Mouse (Mus musculus): ENCODE results near the gene Ndufb5. TPM values are rescaled to one million over a fixed set of nuclear protein-coding genes. Genes with fewer than 3 reads are reported as not detected.
"Not testable (repeated sequence)": the region's sequence is repeated elsewhere in the genome, so short reads cannot be mapped to it uniquely, and the experiment has no call there.

Gene Ndufb5
- polyA plus RNA-seq, 1 experiment from 2014 or later, result 270 TPM

DNA sequence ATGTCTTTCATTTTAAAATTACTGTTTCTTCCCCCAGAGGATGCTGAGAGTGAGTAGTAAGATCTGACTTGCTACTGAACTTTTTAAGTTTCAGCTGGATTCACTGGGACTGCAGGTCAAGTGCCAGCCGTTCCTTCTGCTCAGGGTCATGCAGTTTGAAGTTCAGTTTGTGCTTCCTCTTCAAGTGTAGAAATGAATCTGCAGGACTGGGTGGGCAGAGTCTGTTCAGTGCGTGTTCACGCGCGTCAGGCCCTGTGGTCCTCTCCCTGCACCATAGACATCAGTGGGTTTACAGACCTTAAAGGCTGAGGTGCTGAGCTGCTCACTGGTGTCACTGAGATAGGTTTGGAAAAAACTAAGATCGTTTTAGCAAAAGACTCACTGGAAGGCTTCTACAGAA lies 8.2 kb downstream of the Ndufb5 start:
- DNase-seq (ENCODE audit: low spot score), result no peak
- H3K4me1 ChIP-seq (replicated peaks; ENCODE audit: control insufficient read depth, insufficient read depth, low read length), result no peaks in the 10 kb centered on the region
- no peaks in the 10 kb centered on the region; the same call in 1 of the 2 replicates for H3K36me3 ChIP-seq (ENCODE audit: control insufficient read depth, insufficient read depth, low read length)
- ATAC-seq (replicated peaks; ENCODE audit: low FRiP score), result no peak
- H3K4me3 ChIP-seq (ENCODE audit: low read depth, low read length), result no peak overlapping the region
- no peaks in the 10 kb centered on the region; the same call in 1 of the 2 replicates for H3K9me3 ChIP-seq (ENCODE audit: control insufficient read depth, low read length)
- no peak overlapping the region for H3K9ac ChIP-seq (ENCODE audit: low read length)
- 93% methylated on average over 6 of the region's 6 CpGs for WGBS
- no peaks in the 10 kb centered on the region for H3K27me3 ChIP-seq (ENCODE audit: control insufficient read depth, insufficient read depth, low read length)
- no peak overlapping the region for H3K4me2 ChIP-seq (ENCODE audit: low read depth, low read length, severe bottlenecking)
- no peak overlapping the region for H3K27ac ChIP-seq (ENCODE audit: low read depth, low read length)

DNA sequence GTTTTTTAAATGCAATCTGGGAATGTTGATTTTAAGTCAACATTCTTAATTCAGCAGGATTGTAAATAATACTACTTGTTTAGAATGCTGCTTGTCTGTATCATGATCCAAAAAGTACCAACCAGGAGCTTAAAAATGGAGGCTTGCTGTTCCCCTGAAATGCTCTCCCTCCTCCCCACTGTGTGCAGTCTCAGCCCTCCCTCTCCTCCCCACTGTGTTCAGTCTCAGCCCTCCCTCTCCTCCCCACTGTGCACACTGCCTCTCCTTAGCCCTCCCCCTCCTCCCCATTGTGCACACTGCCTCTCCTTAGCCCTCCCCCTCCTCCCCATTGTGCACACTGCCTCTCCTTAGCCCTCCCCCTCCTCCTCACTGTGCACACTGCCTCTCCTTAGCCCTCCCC lies 8.6 kb downstream of the Ndufb5 start:
- ATAC-seq (replicated peaks; ENCODE audit: low FRiP score); DNase-seq (ENCODE audit: low spot score); H3K9ac ChIP-seq (ENCODE audit: low read length); H3K36me3 ChIP-seq (ENCODE audit: control insufficient read depth, insufficient read depth, low read length); H3K4me3 ChIP-seq (ENCODE audit: low read depth, low read length); H3K27ac ChIP-seq (ENCODE audit: low read depth, low read length); H3K27me3 ChIP-seq (ENCODE audit: control insufficient read depth, insufficient read depth, low read length); H3K4me1 ChIP-seq (replicated peaks; ENCODE audit: control insufficient read depth, insufficient read depth, low read length); H3K4me2 ChIP-seq (ENCODE audit: low read depth, low read length, severe bottlenecking); H3K9me3 ChIP-seq (ENCODE audit: control insufficient read depth, low read length): not testable (repeated sequence)

DNA sequence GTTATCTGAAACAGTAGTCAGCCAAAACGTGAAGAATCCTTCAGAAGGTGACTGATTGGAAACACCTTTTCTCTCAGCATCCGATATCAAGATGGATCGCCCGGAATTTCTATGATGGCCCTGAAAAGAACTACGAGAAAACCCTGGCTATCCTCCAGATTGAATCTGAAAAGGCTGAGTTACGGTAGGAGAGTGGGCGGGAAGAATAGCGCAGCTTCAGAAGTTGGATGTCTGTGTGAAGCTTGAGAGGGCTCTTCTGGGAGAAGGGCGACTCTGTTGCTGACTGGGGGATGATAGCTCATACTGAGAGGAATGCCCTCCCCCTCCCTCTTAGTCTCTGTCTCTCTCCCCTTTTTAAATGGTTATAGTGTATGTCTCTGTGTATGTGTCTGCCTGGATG lies 11.6 kb downstream of the Ndufb5 start:
- Histone ChIP-seq H3K4me2 (ENCODE audit: low read depth, low read length, severe bottlenecking) (no peak overlapping the region), H3K27ac (ENCODE audit: low read depth, low read length) (no peak overlapping the region), H3K9me3 (ENCODE audit: control insufficient read depth, low read length) (no peaks in the 10 kb centered on the region; the same call in 1 of the 2 replicates), H3K27me3 (ENCODE audit: control insufficient read depth, insufficient read depth, low read length) (no peaks in the 10 kb centered on the region), H3K4me1 (replicated peaks; ENCODE audit: control insufficient read depth, insufficient read depth, low read length) (no peaks in the 10 kb centered on the region), H3K36me3 (ENCODE audit: control insufficient read depth, insufficient read depth, low read length) (peaks cover 7% of the 10 kb centered on the region; the same call in 1 of the 2 replicates), H3K9ac (ENCODE audit: low read length) (no peak overlapping the region), H3K4me3 (ENCODE audit: low read depth, low read length) (no peak overlapping the region)
- ATAC-seq (replicated peaks; ENCODE audit: low FRiP score) (no peak), DNase-seq (ENCODE audit: low spot score) (no peak)
- 94% methylated on average over 9 of the region's 9 CpGs for WGBS

- WGBS, result 92% methylated on average over 4 of the region's 4 CpGs
- H3K27ac ChIP-seq (ENCODE audit: low read depth, low read length), result no peak overlapping the region
- H3K27me3 ChIP-seq (ENCODE audit: control insufficient read depth, insufficient read depth, low read length), result no peaks in the 10 kb centered on the region
- no peak overlapping the region for H3K4me3 ChIP-seq (ENCODE audit: low read depth, low read length)
- peaks cover 7% of the 10 kb centered on the region; the same call in 1 of the 2 replicates for H3K36me3 ChIP-seq (ENCODE audit: control insufficient read depth, insufficient read depth, low read length)
- H3K9ac ChIP-seq (ENCODE audit: low read length), result no peak overlapping the region
- H3K9me3 ChIP-seq (ENCODE audit: control insufficient read depth, low read length), result no peaks in the 10 kb centered on the region; the same call in 1 of the 2 replicates
- H3K4me1 ChIP-seq (replicated peaks; ENCODE audit: control insufficient read depth, insufficient read depth, low read length), result no peaks in the 10 kb centered on the region
- no peak overlapping the region for H3K4me2 ChIP-seq (ENCODE audit: low read depth, low read length, severe bottlenecking)
- no peak for ATAC-seq (replicated peaks; ENCODE audit: low FRiP score)
- DNase-seq (ENCODE audit: low spot score), result no peak
These were observed 13.2 kb downstream of the Ndufb5 start for GRCm38 (mm10) chr3:32749820-32750579.

- H3K27ac ChIP-seq (ENCODE audit: low read depth, low read length), result no peak overlapping the region
- WGBS, result 98% methylated on average over 3 of the region's 3 CpGs
- no peaks in the 10 kb centered on the region for H3K9me3 ChIP-seq (ENCODE audit: control insufficient read depth, low read length)
- ATAC-seq (replicated peaks; ENCODE audit: low FRiP score) (no peak), DNase-seq (ENCODE audit: low spot score) (no peak)
- no peaks in the 10 kb centered on the region for H3K27me3 ChIP-seq (ENCODE audit: control insufficient read depth, insufficient read depth, low read length)
- H3K4me3 ChIP-seq (ENCODE audit: low read depth, low read length), result no peak overlapping the region
- H3K9ac ChIP-seq (ENCODE audit: low read length), result no peak overlapping the region
- H3K36me3 ChIP-seq (ENCODE audit: control insufficient read depth, insufficient read depth, low read length), result peaks cover 7% of the 10 kb centered on the region; the same call in 1 of the 2 replicates
- no peaks in the 10 kb centered on the region for H3K4me1 ChIP-seq (replicated peaks; ENCODE audit: control insufficient read depth, insufficient read depth, low read length)
- H3K4me2 ChIP-seq (ENCODE audit: low read depth, low read length, severe bottlenecking), result no peak overlapping the region
These were observed 17.7 kb downstream of the Ndufb5 start for GRCm38 (mm10) chr3:32754384-32754915.

DNA sequence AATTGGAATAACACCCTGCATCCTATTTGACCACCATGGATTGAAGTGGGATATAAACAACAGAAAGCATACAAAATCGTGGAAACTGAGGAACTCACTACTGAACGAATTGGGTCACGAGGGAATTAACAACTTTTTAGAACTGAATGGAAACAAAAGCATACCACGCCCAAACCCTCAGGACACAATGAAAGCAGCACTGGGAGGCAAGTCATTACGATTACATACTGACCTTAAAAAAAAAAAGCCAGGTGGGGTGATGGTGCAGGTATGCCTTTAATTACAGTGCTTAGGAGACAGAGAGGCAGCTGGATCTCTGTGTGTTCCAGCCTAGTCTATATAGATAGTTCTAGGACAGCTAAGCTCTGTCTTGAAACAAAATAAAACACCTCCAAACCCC lies 22.4 kb downstream of the Ndufb5 start:
- WGBS, result 67% methylated on average over 5 of the region's 5 CpGs
- Histone ChIP-seq H3K9me3 (ENCODE audit: control insufficient read depth, low read length) (no peaks in the 10 kb centered on the region), H3K4me1 (replicated peaks; ENCODE audit: control insufficient read depth, insufficient read depth, low read length) (no peaks in the 10 kb centered on the region), H3K27ac (ENCODE audit: low read depth, low read length) (no peak overlapping the region), H3K36me3 (ENCODE audit: control insufficient read depth, insufficient read depth, low read length) (no peaks in the 10 kb centered on the region), H3K4me2 (ENCODE audit: low read depth, low read length, severe bottlenecking) (no peak overlapping the region), H3K9ac (ENCODE audit: low read length) (no peak overlapping the region), H3K4me3 (ENCODE audit: low read depth, low read length) (no peak overlapping the region), H3K27me3 (ENCODE audit: control insufficient read depth, insufficient read depth, low read length) (no peaks in the 10 kb centered on the region)
- DNase-seq (ENCODE audit: low spot score) (no peak), ATAC-seq (replicated peaks; ENCODE audit: low FRiP score) (no peak)

GRCm38 (mm10) chr3:32762962-32763361 lies 26.2 kb downstream of the Ndufb5 start:
- ATAC-seq (replicated peaks; ENCODE audit: low FRiP score), result no peak
- no peak overlapping the region for H3K27ac ChIP-seq (ENCODE audit: low read depth, low read length)
- H3K4me1 ChIP-seq (replicated peaks; ENCODE audit: control insufficient read depth, insufficient read depth, low read length), result no peaks in the 10 kb centered on the region
- H3K9me3 ChIP-seq (ENCODE audit: control insufficient read depth, low read length), result no peaks in the 10 kb centered on the region
- no peaks in the 10 kb centered on the region for H3K27me3 ChIP-seq (ENCODE audit: control insufficient read depth, insufficient read depth, low read length)
- no peaks in the 10 kb centered on the region for H3K36me3 ChIP-seq (ENCODE audit: control insufficient read depth, insufficient read depth, low read length)
- 65% methylated on average over 8 of the region's 8 CpGs for WGBS
- H3K4me2 ChIP-seq (ENCODE audit: low read depth, low read length, severe bottlenecking), result no peak overlapping the region
- DNase-seq (ENCODE audit: low spot score), result no peak
- no peak overlapping the region for H3K9ac ChIP-seq (ENCODE audit: low read length)
- H3K4me3 ChIP-seq (ENCODE audit: low read depth, low read length), result no peak overlapping the region

- no peak overlapping the region for H3K4me3 ChIP-seq (ENCODE audit: low read depth, low read length)
- DNase-seq (ENCODE audit: low spot score), result no peak
- no peak for ATAC-seq (replicated peaks; ENCODE audit: low FRiP score)
These were observed 27.1 kb downstream of the Ndufb5 start for GRCm38 (mm10) chr3:32763902-32764301.

GRCm38 (mm10) chr3:32770781-32771180 lies 34.0 kb downstream of the Ndufb5 start:
- 82% methylated on average over 2 of the region's 2 CpGs for whole genome bisulfite sequencing
- DNase-seq (ENCODE audit: low spot score) (no peak), ATAC-seq (replicated peaks; ENCODE audit: low FRiP score) (no peak)
- H3K4me1 ChIP-seq (replicated peaks; ENCODE audit: control insufficient read depth, insufficient read depth, low read length), result no peaks in the 10 kb centered on the region
- H3K4me2 ChIP-seq (ENCODE audit: low read depth, low read length, severe bottlenecking), result no peak overlapping the region
- no peak overlapping the region for H3K27ac ChIP-seq (ENCODE audit: low read depth, low read length)
- H3K27me3 ChIP-seq (ENCODE audit: control insufficient read depth, insufficient read depth, low read length), result no peaks in the 10 kb centered on the region
- no peak overlapping the region for H3K4me3 ChIP-seq (ENCODE audit: low read depth, low read length)
- H3K9ac ChIP-seq (ENCODE audit: low read length), result no peak overlapping the region
- H3K9me3 ChIP-seq (ENCODE audit: control insufficient read depth, low read length), result no peaks in the 10 kb centered on the region
- no peaks in the 10 kb centered on the region for H3K36me3 ChIP-seq (ENCODE audit: control insufficient read depth, insufficient read depth, low read length)

More at GRCm38 (mm10) chr3:32763902-32764301, 27.1 kb downstream of the Ndufb5 start:
- Histone ChIP-seq H3K27ac (ENCODE audit: low read depth, low read length) (no peak overlapping the region), H3K4me1 (replicated peaks; ENCODE audit: control insufficient read depth, insufficient read depth, low read length) (no peaks in the 10 kb centered on the region), H3K4me2 (ENCODE audit: low read depth, low read length, severe bottlenecking) (no peak overlapping the region), H3K27me3 (ENCODE audit: control insufficient read depth, insufficient read depth, low read length) (no peaks in the 10 kb centered on the region), H3K9me3 (ENCODE audit: control insufficient read depth, low read length) (no peaks in the 10 kb centered on the region), H3K9ac (ENCODE audit: low read length) (no peak overlapping the region), H3K36me3 (ENCODE audit: control insufficient read depth, insufficient read depth, low read length) (no peaks in the 10 kb centered on the region)
- 54% methylated on average over 7 of the region's 7 CpGs for WGBS
